Mouse (Mus musculus): ENCODE results near the gene Tusc2. TPM values are rescaled to one million over a fixed set of nuclear protein-coding genes. Genes with fewer than 3 reads are reported as not detected.
"Not testable (repeated sequence)": the region's sequence is repeated elsewhere in the genome, so short reads cannot be mapped to it uniquely, and the experiment has no call there.

Tusc2 gene
- total RNA-seq, 2 experiments from 2014 or later = 35.2 to 35.4 TPM

- peak; percentile 91 for DNase-seq
These were observed 5.5 kb downstream of the Tusc2 start for GRCm38 (mm10) chr9:107568331-107569261.

- no peak for DNase-seq
These were observed 6.2 kb downstream of the Tusc2 start for GRCm38 (mm10) chr9:107569270-107569669.

- no peak for DNase-seq
These were observed 7.0 kb downstream of the Tusc2 start for GRCm38 (mm10) chr9:107570016-107570415.

GRCm38 (mm10) chr9:107570845-107571244, 7.8 kb downstream of the Tusc2 start:
- no peak for DNase-seq

GRCm38 (mm10) chr9:107571534-107572326, 8.7 kb downstream of the Tusc2 start:
- no peak for DNase-seq

GRCm38 (mm10) chr9:107572327-107572662, 9.2 kb downstream of the Tusc2 start:
- no peak for DNase-seq

GRCm38 (mm10) chr9:107573774-107574173, 10.7 kb downstream of the Tusc2 start:
- not testable (repeated sequence) for DNase-seq

- DNase-seq = no peak
These were observed 12.7 kb downstream of the Tusc2 start for GRCm38 (mm10) chr9:107575579-107576356.

GRCm38 (mm10) chr9:107576357-107577107, 13.5 kb downstream of the Tusc2 start, which contains the start of gene Hyal1:
TSS of gene Hyal1 (plus strand) at chr9:107576927.
- DNase-seq = peak; percentile 95

GRCm38 (mm10) chr9:107577871-107578270, 14.8 kb downstream of the Tusc2 start:
- peak; percentile 43 for DNase-seq

- no peak for DNase-seq
These were observed 15.5 kb downstream of the Tusc2 start, which contains the start of gene Naa80 for GRCm38 (mm10) chr9:107578587-107578986. TSS of gene Naa80 (plus strand) at chr9:107578887.

- no peak for DNase-seq
These were observed 16.2 kb downstream of the Tusc2 start for GRCm38 (mm10) chr9:107579023-107579900.

GRCm38 (mm10) chr9:107580501-107581317, 17.7 kb downstream of the Tusc2 start, which contains the start of gene Hyal3:
TSS of gene Hyal3 (plus strand) at chr9:107580818.
- DNase-seq = peak; percentile 92

- DNase-seq = no peak
These were observed 18.5 kb downstream of the Tusc2 start for GRCm38 (mm10) chr9:107581584-107581983.

- DNase-seq = no peak
These were observed 19.5 kb downstream of the Tusc2 start for GRCm38 (mm10) chr9:107582509-107583062.

GRCm38 (mm10) chr9:107583174-107583573, 20.1 kb downstream of the Tusc2 start:
- no peak for DNase-seq

- no peak for DNase-seq
These were observed 23.4 kb downstream of the Tusc2 start for GRCm38 (mm10) chr9:107586504-107586903.

- peak; percentile 95 for DNase-seq
These were observed 24.1 kb downstream of the Tusc2 start, which contains the start of gene Ifrd2 for GRCm38 (mm10) chr9:107586974-107587832. TSS of gene Ifrd2 (plus strand) at chr9:107587642.
